Mouse (Mus musculus) brown adipose tissue, adult 24 weeks (tissue): ENCODE data around the gene Ltb4r1. TPM values are rescaled to one million over a fixed set of nuclear protein-coding genes. Genes with fewer than 3 reads are reported as not detected.

Experiments
- H3K27ac ChIP-seq: fragments of 200-500 bp; replicated peaks from 2 replicates; pipeline ENCODE4 v1.5.1; 2012; ENCODE audit warnings: low read depth, mild to moderate bottlenecking, low read length
- H3K4me1 ChIP-seq: fragments of 200-500 bp; 2 replicates; pipeline ENCODE4 v1.6.1; 2012; ENCODE audit warnings: low read length, mixed read lengths; ENCODE audit not compliant: control insufficient read depth, insufficient read depth, insufficient read length
- H3K4me3 ChIP-seq: fragments of 200-500 bp; 2 replicates; pipeline ENCODE4 v1.5.1; 2012; ENCODE audit warnings: low read depth, mild to moderate bottlenecking, low read length, moderate library complexity; ENCODE audit not compliant: insufficient read depth
- polyA plus RNA-seq: library from polyadenylated mRNA; stranded (reverse); fragments of >200 nt; gene quantifications from 2 replicates; pipeline ENCODE4 v1.2.4, GENCODE M21; 2012; ENCODE audit not compliant: missing spikeins, insufficient read depth, insufficient read length

Gene Ltb4r1
- polyA plus RNA-seq, 1 experiment, result not detected

- peak overlapping the region; percentile 49 for H3K4me3 ChIP-seq
- H3K27ac ChIP-seq, result no peak overlapping the region
- no peaks in the 10 kb centered on the region for H3K4me1 ChIP-seq
Measured at GRCm38 (mm10) chr14:55767519-55768414, 2.0 kb downstream of the Ltb4r1 start.

DNA sequence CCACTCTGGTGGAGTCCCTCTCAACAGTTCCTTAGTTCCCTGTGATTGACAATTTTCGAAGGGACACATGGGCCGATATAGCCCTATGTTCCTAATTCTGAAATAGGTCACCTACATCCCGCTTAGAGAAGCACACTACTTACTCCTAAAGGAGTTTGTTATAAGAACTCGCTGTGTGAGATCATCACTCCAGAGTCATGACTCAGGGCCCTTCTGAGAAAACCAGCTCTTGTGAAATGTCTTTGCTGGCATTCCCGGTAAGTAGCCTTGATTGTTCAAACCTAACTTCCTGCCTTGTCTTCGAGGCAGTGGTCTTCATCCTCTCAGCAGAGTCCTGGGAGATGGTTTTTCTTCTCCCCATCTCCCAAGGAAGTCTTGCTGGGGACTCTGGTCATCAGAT lies 2.8 kb downstream of the Ltb4r1 start:
- no peak overlapping the region for H3K27ac ChIP-seq

GRCm38 (mm10) chr14:55769087-55769703 lies 3.4 kb downstream of the Ltb4r1 start:
- no peaks in the 10 kb centered on the region for H3K4me1 ChIP-seq
- no peak overlapping the region for H3K27ac ChIP-seq
- no peak overlapping the region for H3K4me3 ChIP-seq

More for the DNA sequence above, 2.8 kb downstream of the Ltb4r1 start:
- no peaks in the 10 kb centered on the region for H3K4me1 ChIP-seq
- no peak overlapping the region for H3K4me3 ChIP-seq

GRCm38 (mm10) chr14:55776711-55777110 lies 10.9 kb downstream of the Ltb4r1 start:
- no peak overlapping the region for H3K27ac ChIP-seq
- no peaks in the 10 kb centered on the region; the same call in 1 of the 2 replicates for H3K4me1 ChIP-seq
- no peak overlapping the region for H3K4me3 ChIP-seq

GRCm38 (mm10) chr14:55777176-55777575 lies 11.4 kb downstream of the Ltb4r1 start:
- H3K27ac ChIP-seq, result no peak overlapping the region
- no peaks in the 10 kb centered on the region; the same call in 1 of the 2 replicates for H3K4me1 ChIP-seq
- H3K4me3 ChIP-seq, result no peak overlapping the region

- Histone ChIP-seq H3K4me3 (no peak overlapping the region), H3K27ac (no peak overlapping the region)
Measured at GRCm38 (mm10) chr14:55777806-55778205, 12.0 kb downstream of the Ltb4r1 start.

GRCm38 (mm10) chr14:55778686-55779085 lies 12.9 kb downstream of the Ltb4r1 start:
- H3K27ac ChIP-seq, result no peak overlapping the region
- no peak overlapping the region for H3K4me3 ChIP-seq
- H3K4me1 ChIP-seq, result no peaks in the 10 kb centered on the region; the same call in 1 of the 2 replicates

More at GRCm38 (mm10) chr14:55777806-55778205, 12.0 kb downstream of the Ltb4r1 start:
- H3K4me1 ChIP-seq, result no peaks in the 10 kb centered on the region; the same call in 1 of the 2 replicates

GRCm38 (mm10) chr14:55779656-55780055 lies 13.9 kb downstream of the Ltb4r1 start:
- Histone ChIP-seq H3K27ac (no peak overlapping the region), H3K4me1 (no peaks in the 10 kb centered on the region; the same call in 1 of the 2 replicates)

GRCm38 (mm10) chr14:55780736-55781135 lies 15.0 kb downstream of the Ltb4r1 start:
- H3K4me1 ChIP-seq, result no peaks in the 10 kb centered on the region; the same call in 1 of the 2 replicates

More at GRCm38 (mm10) chr14:55779656-55780055, 13.9 kb downstream of the Ltb4r1 start:
- no peak overlapping the region for H3K4me3 ChIP-seq

GRCm38 (mm10) chr14:55781310-55781709 lies 15.5 kb downstream of the Ltb4r1 start:
- 0 out of 2 replicates have a peak overlapping the region, but pooled peaks have one; percentile 7 for H3K27ac ChIP-seq
- no peaks in the 10 kb centered on the region; the same call in 1 of the 2 replicates for H3K4me1 ChIP-seq
- peak overlapping the region; percentile 38 for H3K4me3 ChIP-seq

More at GRCm38 (mm10) chr14:55780736-55781135, 15.0 kb downstream of the Ltb4r1 start:
- H3K4me3 ChIP-seq, result no peak overlapping the region
- H3K27ac ChIP-seq, result no peak overlapping the region

GRCm38 (mm10) chr14:55782361-55782960 lies 16.7 kb downstream of the Ltb4r1 start:
- H3K27ac ChIP-seq, result peak overlapping the region; percentile 93
- H3K4me1 ChIP-seq, result no peaks in the 10 kb centered on the region; the same call in 1 of the 2 replicates
- peak overlapping the region; percentile 59 for H3K4me3 ChIP-seq

GRCm38 (mm10) chr14:55783171-55783957 lies 17.6 kb downstream of the Ltb4r1 start:
- peak overlapping the region; percentile 93 for H3K4me3 ChIP-seq
- H3K4me1 ChIP-seq, result peaks cover 2% of the 10 kb centered on the region
- H3K27ac ChIP-seq, result peak overlapping the region; percentile 99

DNA sequence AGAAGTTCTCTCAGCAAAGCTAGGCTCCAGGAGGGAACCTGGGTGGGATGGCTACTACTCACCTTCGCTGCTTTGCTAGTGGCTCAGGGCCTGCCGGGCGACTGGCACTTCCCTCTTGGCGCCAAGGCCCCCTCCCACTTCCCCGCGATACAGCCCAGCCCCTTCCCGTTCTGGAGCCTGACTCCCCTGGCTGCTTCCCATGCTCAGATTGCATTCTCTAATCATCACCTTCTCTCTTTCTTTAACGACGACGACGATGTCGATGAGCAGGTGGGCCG lies 18.1 kb downstream of the Ltb4r1 start, which contains the start of gene Adcy4:
Adcy4 (minus strand) TSS at position 138 of the 278 bp plus-strand sequence.
- peak within 1 kb of the TSS; percentile 99 for H3K27ac ChIP-seq
- H3K4me1 ChIP-seq, result peaks cover 2% of the 10 kb centered on the region
- peak within 1 kb of the TSS; percentile 93 for H3K4me3 ChIP-seq

DNA sequence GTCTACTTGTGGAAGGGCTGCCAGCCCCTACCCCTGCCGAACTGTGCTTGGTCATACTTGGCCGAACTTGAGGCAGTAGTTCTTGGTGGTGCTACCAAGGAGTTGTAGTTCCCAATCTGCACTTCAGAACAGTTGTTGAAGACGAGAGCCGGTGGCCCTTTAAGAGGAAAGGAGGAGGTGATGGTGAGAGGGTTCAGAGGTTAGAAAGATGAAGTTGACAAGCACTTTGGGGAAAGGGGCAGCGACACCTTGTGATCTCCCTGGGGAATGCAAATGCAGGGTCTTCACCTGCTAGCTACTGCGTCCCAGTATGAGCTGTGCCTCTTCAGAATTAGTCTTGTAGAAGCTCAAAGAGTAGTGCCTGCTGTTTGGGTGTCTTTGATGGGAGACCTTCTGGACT lies 19.4 kb downstream of the Ltb4r1 start:
- H3K4me3 ChIP-seq, result no peak overlapping the region

More for the DNA sequence above, 19.4 kb downstream of the Ltb4r1 start:
- Histone ChIP-seq H3K4me1 (peaks cover 2% of the 10 kb centered on the region), H3K27ac (no peak overlapping the region)
